Mouse (Mus musculus) G1E (cell line): ENCODE measurements around the gene Gm28308.

Experiments
- CTCF ChIP-seq: IDR thresholded peaks from 2 replicates; pipeline ENCODE4 v1.5.1; 2012; ENCODE audit warnings: low read depth, low read length, inconsistent platforms, mixed read lengths
- POLR2AphosphoS5 ChIP-seq: IDR thresholded peaks from 2 replicates; pipeline ENCODE4 v1.6.1; 2012; ENCODE audit warnings: low read depth, low read length, inconsistent platforms; ENCODE audit not compliant: insufficient replicate concordance

DNA sequence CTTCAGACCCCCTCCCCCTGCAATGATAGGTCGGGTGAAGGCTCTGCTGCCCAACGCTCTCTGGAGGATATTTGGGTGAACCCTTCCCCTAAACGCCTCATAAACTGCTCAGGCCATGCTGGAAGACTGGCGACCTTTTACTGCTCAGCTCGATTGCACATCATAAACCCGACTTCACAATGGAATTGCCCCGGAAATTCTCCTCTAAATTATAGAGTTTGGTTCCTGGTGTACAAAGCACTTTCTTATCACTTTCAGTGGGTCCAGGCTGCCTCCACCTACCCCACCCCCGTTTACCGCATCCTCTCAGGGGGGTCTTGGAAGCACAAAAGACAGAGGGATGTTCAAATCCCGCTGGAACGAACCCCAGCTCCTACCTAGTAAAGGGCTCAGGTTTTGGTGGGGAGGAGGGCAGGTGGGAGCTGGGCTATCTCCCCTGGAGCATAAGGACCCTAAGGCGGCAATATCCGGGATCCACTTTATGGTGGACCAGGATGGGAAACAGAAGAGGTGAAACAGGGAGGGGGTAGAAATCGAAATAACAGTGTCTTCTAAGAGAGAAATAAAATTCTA is 5.6 kb upstream of the Gm28308 start:
- TF ChIP-seq POLR2AphosphoS5 = no peak
- TF ChIP-seq CTCF = no peak
